ENCODE assay signal across 8 mouse cellular contexts in genomic region chr17:35379369-35379728, GRCm38 (mm10). TPM values are rescaled to one million over a fixed set of nuclear protein-coding genes. Genes with fewer than 3 reads are reported as not detected.
DNase-seq lines count a peak whose midpoint lies in the region; ATAC-seq and TF ChIP-seq lines count a peak whose summit lies in the region.

TSS of gene H2-Q4 (plus strand) at chr17:35379617.

- peak; percentile 97 for TF ChIP-seq POLR2A in heart, adult 2 months (IDR thresholded peaks at IDR 0.05; ENCODE audit: insufficient read depth, low read depth, low read length)
- TF ChIP-seq POLR2A in kidney, adult 2 months (IDR thresholded peaks at IDR 0.05; ENCODE audit: low read depth, low read length): peak; percentile 89
- peak; percentile 98 for TF ChIP-seq POLR2A in small intestine, adult 2 months (IDR thresholded peaks at IDR 0.05; ENCODE audit: low read depth, low read length)

- H3K36me3 ChIP-seq in embryonic facial prominence, embryonic 15.5 days: no peaks in the 10 kb centered on the region
- H3K36me3 ChIP-seq in heart, adult 2 months (ENCODE audit: control insufficient read depth, insufficient read depth, low read length): no peaks in the 10 kb centered on the region; the same call in 1 of the 2 replicates
- H3K36me3 ChIP-seq in kidney, adult 2 months (ENCODE audit: control insufficient read depth, insufficient read depth, low read length): no peaks in the 10 kb centered on the region
- no peaks in the 10 kb centered on the region for H3K36me3 ChIP-seq in limb, embryonic 11.5 days (ENCODE audit: control insufficient read depth, insufficient read depth, low read length)
- H3K36me3 ChIP-seq in midbrain, embryonic 13.5 days: no peaks in the 10 kb centered on the region
- peaks cover 17% of the 10 kb centered on the region for H3K36me3 ChIP-seq in small intestine, adult 2 months (ENCODE audit: control insufficient read depth, insufficient read depth, low read length)

- no peak for TF ChIP-seq EP300 in heart, adult 2 months (IDR thresholded peaks at IDR 0.05; ENCODE audit: insufficient read depth, low read depth, low read length)

- no peaks in the 10 kb centered on the region for H3K79me2 ChIP-seq in heart, adult 2 months (replicated peaks; ENCODE audit: control insufficient read depth, insufficient read depth, low read length)

- no peaks in the 10 kb centered on the region; the same call in 1 of the 2 replicates for H3K27me3 ChIP-seq in embryonic facial prominence, embryonic 15.5 days
- no peaks in the 10 kb centered on the region for H3K27me3 ChIP-seq in heart, adult 2 months (ENCODE audit: control insufficient read depth, insufficient read depth, low read length)
- H3K27me3 ChIP-seq in kidney, adult 2 months (replicated peaks; ENCODE audit: control insufficient read depth, insufficient read depth, low read length): no peaks in the 10 kb centered on the region
- no peaks in the 10 kb centered on the region for H3K27me3 ChIP-seq in limb, embryonic 11.5 days (ENCODE audit: control insufficient read depth, insufficient read depth, low read length)
- peaks cover 14% of the 10 kb centered on the region for H3K27me3 ChIP-seq in midbrain, embryonic 13.5 days
- no peaks in the 10 kb centered on the region for H3K27me3 ChIP-seq in small intestine, adult 2 months (ENCODE audit: control insufficient read depth, insufficient read depth, low read length)

- peak within 1 kb of the TSS; percentile 23 for H3K9ac ChIP-seq in embryonic facial prominence, embryonic 15.5 days
- H3K9ac ChIP-seq in heart, adult 2 months (ENCODE audit: low read depth, low read length): peak within 1 kb of the TSS; percentile 85
- H3K9ac ChIP-seq in limb, embryonic 11.5 days (ENCODE audit: low read length): peak within 1 kb of the TSS; percentile 64
- peak within 1 kb of the TSS; percentile 62 for H3K9ac ChIP-seq in midbrain, embryonic 13.5 days (replicated peaks)

- 0 out of 2 replicates have a peak, but pooled peaks cover 8% of the 10 kb centered on the region for H3K4me1 ChIP-seq in embryonic facial prominence, embryonic 15.5 days
- H3K4me1 ChIP-seq in heart, adult 2 months (ENCODE audit: control insufficient read depth, insufficient read depth, low read length): no peaks in the 10 kb centered on the region
- no peaks in the 10 kb centered on the region for H3K4me1 ChIP-seq in kidney, adult 2 months (ENCODE audit: control insufficient read depth, insufficient read depth, low read length)
- no peaks in the 10 kb centered on the region for H3K4me1 ChIP-seq in limb, embryonic 11.5 days (ENCODE audit: control insufficient read depth, insufficient read depth, low read length)
- H3K4me1 ChIP-seq in midbrain, embryonic 13.5 days (replicated peaks): peaks cover 5% of the 10 kb centered on the region; the same call in 1 of the 2 replicates
- H3K4me1 ChIP-seq in small intestine, adult 2 months (ENCODE audit: control insufficient read depth, insufficient read depth, insufficient read length, low read length): peaks cover 3% of the 10 kb centered on the region; the same call in 1 of the 2 replicates

- no peaks in the 10 kb centered on the region for H3K9me3 ChIP-seq in embryonic facial prominence, embryonic 15.5 days (replicated peaks)
- no peaks in the 10 kb centered on the region for H3K9me3 ChIP-seq in limb, embryonic 11.5 days (ENCODE audit: control insufficient read depth, low read length)
- H3K9me3 ChIP-seq in midbrain, embryonic 13.5 days: no peaks in the 10 kb centered on the region

- peak; percentile 14 for DNase-seq in 3134 (ENCODE audit: extremely low read depth, insufficient read length, low spot score)
- DNase-seq in adrenal gland, postnatal 4 days (ENCODE audit: low spot score in 2 of 2): peak; percentile 73 to 86
- DNase-seq in heart, adult 2 months: peak; percentile 94 to 95
- peak; percentile 97 for DNase-seq in kidney, adult 2 months
- DNase-seq in limb, embryonic 11.5 days (ENCODE audit: low spot score): peak; percentile 90

- WGBS in embryonic facial prominence, embryonic 15.5 days: under 1% methylated on average over 13 of the region's 16 CpGs
- under 1% methylated on average over 16 of the region's 16 CpGs for WGBS in heart, adult 2 months
- under 1% methylated on average over 16 of the region's 16 CpGs for WGBS in kidney, adult 2 months
- under 1% methylated on average over 16 of the region's 16 CpGs for whole genome bisulfite sequencing in limb, embryonic 11.5 days
- under 1% methylated on average over 16 of the region's 16 CpGs for WGBS in midbrain, embryonic 13.5 days
- WGBS in small intestine, adult 2 months: 0% methylated on average over 16 of the region's 16 CpGs

- peak within 1 kb of the TSS; percentile 98 for H3K4me2 ChIP-seq in embryonic facial prominence, embryonic 15.5 days (replicated peaks)
- H3K4me2 ChIP-seq in limb, embryonic 11.5 days (ENCODE audit: low read depth, severe bottlenecking): peak within 1 kb of the TSS; percentile 90
- H3K4me2 ChIP-seq in midbrain, embryonic 13.5 days (replicated peaks): peak within 1 kb of the TSS; percentile 87

- peak within 1 kb of the TSS; percentile 58 for H3K4me3 ChIP-seq in embryonic facial prominence, embryonic 15.5 days (replicated peaks)
- H3K4me3 ChIP-seq in heart, adult 2 months: peak within 1 kb of the TSS; percentile 87
- peak within 1 kb of the TSS; percentile 62 for H3K4me3 ChIP-seq in kidney, adult 2 months (ENCODE audit: insufficient read depth, low read depth, low read length)
- H3K4me3 ChIP-seq in limb, embryonic 11.5 days (ENCODE audit: low read depth, low read length): peak within 1 kb of the TSS; percentile 61
- peak within 1 kb of the TSS; percentile 54 for H3K4me3 ChIP-seq in midbrain, embryonic 13.5 days (replicated peaks)
- H3K4me3 ChIP-seq in small intestine, adult 2 months (ENCODE audit: low read depth, low read length): peak within 1 kb of the TSS; percentile 90

- intact Hi-C loops in heart, adult 2 months (cut with DNase I): no loop called here

- ATAC-seq in embryonic facial prominence, embryonic 15.5 days (ENCODE audit: insufficient number of reproducible peaks, low FRiP score, low TSS enrichment, low read depth): peak; percentile 82
- ATAC-seq in limb, embryonic 11.5 days (ENCODE audit: insufficient number of reproducible peaks, low FRiP score, low TSS enrichment, low read depth): peak; percentile 88
- ATAC-seq in midbrain, embryonic 13.5 days: peak; percentile 87

- no peak within 1 kb of the TSS for H3K27ac ChIP-seq in embryonic facial prominence, embryonic 15.5 days (replicated peaks)
- H3K27ac ChIP-seq in heart, adult 2 months: peak within 1 kb of the TSS; percentile 83
- peak within 1 kb of the TSS; percentile 4; the same call in 1 of the 2 replicates for H3K27ac ChIP-seq in kidney, adult 2 months (ENCODE audit: insufficient read depth, low read depth, low read length)
- no peak within 1 kb of the TSS for H3K27ac ChIP-seq in limb, embryonic 11.5 days (replicated peaks; ENCODE audit: low read depth, low read length)
- H3K27ac ChIP-seq in midbrain, embryonic 13.5 days: no peak within 1 kb of the TSS
- H3K27ac ChIP-seq in small intestine, adult 2 months (ENCODE audit: insufficient read depth, low read depth, low read length): peak within 1 kb of the TSS; percentile 82

- no peak for TF ChIP-seq CTCF in heart, adult 2 months (IDR thresholded peaks at IDR 0.05)
- TF ChIP-seq CTCF in kidney, adult 2 months (conservative IDR thresholded peaks at IDR 0.05; ENCODE audit: insufficient read depth, insufficient read length, low read depth, low read length): no peak
- no peak for TF ChIP-seq CTCF in small intestine, adult 2 months (IDR thresholded peaks at IDR 0.05; ENCODE audit: extremely low read depth, insufficient read length, insufficient replicate concordance, low read depth, low read length)

RNA-seq across cellular contexts. Expression of gene H2-Q4, which starts in this region (rescaled TPM):
- total RNA-seq in adrenal gland, postnatal 4 days (2021): 10 to 100 TPM; 26.0 to 26.5 TPM
- 2.4 and 2.7 TPM in 2 replicates for polyA plus RNA-seq in embryonic facial prominence, embryonic 15.5 days (2015; fragmentation: Nextera tagmentation; extraction: Ambion mirVana)
- 10 to 100 TPM; 12.2 to 18.8 TPM for total RNA-seq in heart, adult 2 months (2021)
- 35.0 and 48.6 TPM in 2 replicates for polyA plus RNA-seq in heart, adult 2 months (2012; rRNA removed)
- polyA plus RNA-seq in kidney, adult 2 months (2012; rRNA removed): 48.1 and 55.9 TPM in 2 replicates
- polyA plus RNA-seq in limb, embryonic 11.5 days (2014; fragmentation: Nextera tagmentation; extraction: Ambion mirVana): 3.6 and 4.0 TPM in 2 replicates
- polyA plus RNA-seq in midbrain, embryonic 13.5 days (2015; fragmentation: Nextera tagmentation; extraction: Ambion mirVana): 1.00 and 1.3 TPM in 2 replicates
- 60.9 and 159 TPM in 2 replicates for polyA plus RNA-seq in small intestine, adult 2 months (2012; rRNA removed)

Comparison
In these comparisons a context has a peak if more than half of its experiments do, and no peak if none do; other contexts are left out.
1. DNase-seq: peak in every context shown above with its lines; median percentile 97 in kidney, adult 2 months; 94 in heart, adult 2 months; 90 in limb, embryonic 11.5 days; 80 in adrenal gland, postnatal 4 days; 14 in 3134.
2. H3K27ac ChIP-seq: peak in heart, adult 2 months (single experiment), kidney, adult 2 months (single experiment) and small intestine, adult 2 months (single experiment); none in embryonic facial prominence, embryonic 15.5 days (single experiment), limb, embryonic 11.5 days (single experiment) and midbrain, embryonic 13.5 days (single experiment).
3. H3K9ac ChIP-seq: peak in every context shown above with its lines; median percentile 85 in heart, adult 2 months; 64 in limb, embryonic 11.5 days; 62 in midbrain, embryonic 13.5 days; 23 in embryonic facial prominence, embryonic 15.5 days.
4. Peak in every context shown above with its lines, with median percentiles within 50 percentile points of each other: ATAC-seq, H3K4me2 ChIP-seq, H3K4me3 ChIP-seq and POLR2A ChIP-seq.